Mouse (Mus musculus): ENCODE data around the gene Pdk2.
A peak's percentile ranks its signal among the peaks of the same experiment; 100 is the strongest.

Gene Pdk2

GRCm38 (mm10) chr11:95041139-95041609, at the start of gene Pdk2:
Pdk2 (minus strand) TSS chr11:95041354.
- peak; percentile 95 for DNase-seq (ENCODE audit: low spot score)

- no peak for DNase-seq (ENCODE audit: low spot score)
Observed at GRCm38 (mm10) chr11:95088857-95089779, 48.0 kb upstream of the Pdk2 start.

GRCm38 (mm10) chr11:95088286-95088685, 47.1 kb upstream of the Pdk2 start:
- DNase-seq (ENCODE audit: low spot score): no peak

- DNase-seq (ENCODE audit: low spot score): no peak
Observed at GRCm38 (mm10) chr11:95087301-95088228, 46.4 kb upstream of the Pdk2 start.

GRCm38 (mm10) chr11:95086229-95086628, 45.1 kb upstream of the Pdk2 start:
- no peak for DNase-seq (ENCODE audit: low spot score)

GRCm38 (mm10) chr11:95085710-95086109, 44.6 kb upstream of the Pdk2 start:
- DNase-seq (ENCODE audit: low spot score): no peak

- no peak for DNase-seq (ENCODE audit: low spot score)
Observed at GRCm38 (mm10) chr11:95084811-95085382, 43.7 kb upstream of the Pdk2 start.

GRCm38 (mm10) chr11:95084175-95084574, 43.0 kb upstream of the Pdk2 start:
- DNase-seq (ENCODE audit: low spot score): no peak

- DNase-seq (ENCODE audit: low spot score): no peak
Observed at GRCm38 (mm10) chr11:95082896-95083295, 41.7 kb upstream of the Pdk2 start.

- DNase-seq (ENCODE audit: low spot score): no peak
Observed at GRCm38 (mm10) chr11:95080783-95081182, 39.6 kb upstream of the Pdk2 start.

GRCm38 (mm10) chr11:95079256-95079875, 38.2 kb upstream of the Pdk2 start:
- DNase-seq (ENCODE audit: low spot score): no peak

- DNase-seq (ENCODE audit: low spot score): no peak
Observed at GRCm38 (mm10) chr11:95077956-95078355, 36.8 kb upstream of the Pdk2 start.

GRCm38 (mm10) chr11:95076536-95077111, 35.5 kb upstream of the Pdk2 start, which contains the start of gene Itga3:
Itga3 (minus strand) TSS chr11:95076801.
- DNase-seq (ENCODE audit: low spot score): peak; percentile 65

- DNase-seq (ENCODE audit: low spot score): no peak
Observed at GRCm38 (mm10) chr11:95076041-95076535, 34.9 kb upstream of the Pdk2 start.

- DNase-seq (ENCODE audit: low spot score): no peak
Observed at GRCm38 (mm10) chr11:95075197-95076040, 34.3 kb upstream of the Pdk2 start.

- no peak for DNase-seq (ENCODE audit: low spot score)
Observed at GRCm38 (mm10) chr11:95074694-95075093, 33.5 kb upstream of the Pdk2 start.

- no peak for DNase-seq (ENCODE audit: low spot score)
Observed at GRCm38 (mm10) chr11:95073835-95074234, 32.7 kb upstream of the Pdk2 start.

- DNase-seq (ENCODE audit: low spot score): no peak
Observed at GRCm38 (mm10) chr11:95072804-95073203, 31.6 kb upstream of the Pdk2 start.

GRCm38 (mm10) chr11:95072136-95072535, 31.0 kb upstream of the Pdk2 start:
- DNase-seq (ENCODE audit: low spot score): no peak

GRCm38 (mm10) chr11:95071266-95071665, 30.1 kb upstream of the Pdk2 start:
- no peak for DNase-seq (ENCODE audit: low spot score)

All from testis, postnatal 14 days (tissue).